Mouse (Mus musculus) neural tube, embryonic 11.5 days (tissue): Measurements from ENCODE around the gene Tmem147. TPM values are rescaled to one million over a fixed set of nuclear protein-coding genes. Genes with fewer than 3 reads are reported as not detected.

Experiments used
- ATAC-seq: fragments of 200-750 bp; cut with Nextera tagmentation; 2 replicates; pipeline ENCODE4 v1.8.0; 2017; ENCODE audit warnings: moderate number of reproducible peaks, mild to moderate bottlenecking, moderate TSS enrichment, moderate library complexity; ENCODE audit not compliant: insufficient read depth, low FRiP score, low TSS enrichment
- DNase-seq: peaks from one replicate; pipeline ENCODE4 v3.0.0-alpha.2; 2015; ENCODE audit warnings: low spot score
- H3K27ac ChIP-seq: fragments of 300-500 bp; sonication (generic); 2 replicates; pipeline ENCODE4 v1.5.1; 2014; ENCODE audit warnings: low read depth, mild to moderate bottlenecking, low read length
- H3K27me3 ChIP-seq: fragments of 300-500 bp; sonication (generic); 2 replicates; pipeline ENCODE4 v1.6.1; 2014; ENCODE audit warnings: mild to moderate bottlenecking, low read length, mixed read lengths; ENCODE audit not compliant: control insufficient read depth, insufficient read depth
- H3K36me3 ChIP-seq: fragments of 300-500 bp; sonication (generic); 2 replicates; pipeline ENCODE4 v1.6.1; 2014; ENCODE audit warnings: mild to moderate bottlenecking, low read length, moderate library complexity, mixed read lengths; ENCODE audit not compliant: control insufficient read depth, insufficient read depth
- H3K4me1 ChIP-seq: fragments of 300-500 bp; sonication (generic); 2 replicates; pipeline ENCODE4 v1.6.1; 2014; ENCODE audit warnings: low read length, mixed read lengths; ENCODE audit not compliant: control insufficient read depth, insufficient read depth
- H3K4me2 ChIP-seq: fragments of 300-500 bp; sonication (generic); 2 replicates; pipeline ENCODE4 v1.6.1; 2014; ENCODE audit warnings: low read depth, mild to moderate bottlenecking, moderate library complexity
- H3K4me3 ChIP-seq: fragments of 300-500 bp; sonication (generic); 2 replicates; pipeline ENCODE4 v1.5.1; 2014; ENCODE audit warnings: low read depth, low read length
- H3K9ac ChIP-seq: fragments of 300-500 bp; sonication (generic); 2 replicates; pipeline ENCODE4 v1.6.1; 2014; ENCODE audit warnings: mild to moderate bottlenecking, low read length
- H3K9me3 ChIP-seq: fragments of 300-500 bp; sonication (generic); 2 replicates; pipeline ENCODE4 v1.6.1; 2016; ENCODE audit warnings: low read length; ENCODE audit not compliant: control insufficient read depth
- WGBS: fragments of 180-500 bp; shearing (Covaris S2); extraction: QIAGEN DNeasy Blood & Tissue Kit; methylation state at CpG from one replicate; pipeline ENCODE4 v1.1.7; 2014; 5-methylcytosine and 5-hydroxymethylcytosine counted together
- polyA plus RNA-seq: library from polyadenylated mRNA; unstranded; fragments of >200 nt; fragmentation: Nextera tagmentation; extraction: Ambion mirVana; gene quantifications from 2 replicates; pipeline ENCODE4 v1.2.1, GENCODE M21; 2014

The Tmem147 gene
- polyA plus RNA-seq, 1 experiment from 2014 or later, result 172 TPM

GRCm38 (mm10) chr7:30681897-30682296 is 47.4 kb downstream of the Tmem147 start:
- Histone ChIP-seq H3K36me3 (no peaks in the 10 kb centered on the region), H3K27ac (no peak overlapping the region), H3K27me3 (no peaks in the 10 kb centered on the region), H3K9ac (no peak overlapping the region), H3K9me3 (0 out of 2 replicates have a peak, but pooled peaks cover 3% of the 10 kb centered on the region), H3K4me2 (no peak overlapping the region), H3K4me1 (no peaks in the 10 kb centered on the region), H3K4me3 (no peak overlapping the region)
- no peak for ATAC-seq
- no peak for DNase-seq
- WGBS, result 77% methylated on average over 5 of the region's 5 CpGs

- DNase-seq (no peak), ATAC-seq (no peak)
- H3K4me2 ChIP-seq, result no peak overlapping the region
- 69% methylated on average over 5 of the region's 5 CpGs for WGBS
- H3K27me3 ChIP-seq, result no peaks in the 10 kb centered on the region
- no peaks in the 10 kb centered on the region for H3K4me1 ChIP-seq
- H3K9ac ChIP-seq, result no peak overlapping the region
- H3K9me3 ChIP-seq, result 0 out of 2 replicates have a peak, but pooled peaks cover 3% of the 10 kb centered on the region
- no peak overlapping the region for H3K4me3 ChIP-seq
- no peak overlapping the region for H3K27ac ChIP-seq
- no peaks in the 10 kb centered on the region for H3K36me3 ChIP-seq
These were observed 50.9 kb downstream of the Tmem147 start for GRCm38 (mm10) chr7:30678263-30678975.

Other genes with a start within 250 kb of the Tmem147 start
- gene Prodh2, start 235.9 kb downstream of the Tmem147 start, polyA plus RNA-seq, result not detected in 2 replicates
- gene Arhgap33, start 194.5 kb downstream of the Tmem147 start, polyA plus RNA-seq, result 48.8 and 51.1 TPM in 2 replicates
- gene Hspb6, start 177.4 kb downstream of the Tmem147 start, polyA plus RNA-seq, result 3.7 and 4.4 TPM in 2 replicates
- 8.6 and 12.1 TPM in 2 replicates for gene Proser3, start 177.2 kb downstream of the Tmem147 start, polyA plus RNA-seq
- 46.2 and 47.0 TPM in 2 replicates for gene Lin37, start 169.7 kb downstream of the Tmem147 start, polyA plus RNA-seq
- 90.6 and 95.5 TPM in 2 replicates for gene U2af1l4, start 166.2 kb downstream of the Tmem147 start, polyA plus RNA-seq
- 7.3 and 7.6 TPM in 2 replicates for gene Gm49396, start 166.2 kb downstream of the Tmem147 start, polyA plus RNA-seq
- 97.8 and 106 TPM in 2 replicates for gene Psenen, start 165.9 kb downstream of the Tmem147 start, polyA plus RNA-seq
- 1.3 and 3.6 TPM in 2 replicates for gene Igflr1, start 164.1 kb downstream of the Tmem147 start, polyA plus RNA-seq
- 11.5 and 11.9 TPM in 2 replicates for gene Kmt2b, start 140.8 kb downstream of the Tmem147 start, polyA plus RNA-seq
- gene Zbtb32, start 130.6 kb downstream of the Tmem147 start, polyA plus RNA-seq, result 0.18 TPM in 1 of 2 replicates, not detected in the other
- gene Upk1a, start 116.7 kb downstream of the Tmem147 start, polyA plus RNA-seq, result 4.8 TPM in 2 replicates
- gene Cox6b1, start 103.4 kb downstream of the Tmem147 start, polyA plus RNA-seq, result 786 and 833 TPM in 2 replicates
- gene Etv2, start 93.7 kb downstream of the Tmem147 start, polyA plus RNA-seq, result not detected in 2 replicates
- 133 and 134 TPM in 2 replicates for gene Rbm42, start 79.2 kb downstream of the Tmem147 start, polyA plus RNA-seq
- gene Haus5, start 64.5 kb downstream of the Tmem147 start, polyA plus RNA-seq, result 49.4 and 57.7 TPM in 2 replicates
- gene Pmis2, start 57.9 kb downstream of the Tmem147 start, polyA plus RNA-seq, result not detected in 2 replicates
- 0.58 TPM in 1 of 2 replicates, not detected in the other for gene 2200002J24Rik, start 30.6 kb downstream of the Tmem147 start, polyA plus RNA-seq
- 0.81 and 0.84 TPM in 2 replicates for gene Atp4a, start 17.3 kb downstream of the Tmem147 start, polyA plus RNA-seq
- 0.27 and 0.88 TPM in 2 replicates for gene Gapdhs, start 14.1 kb upstream of the Tmem147 start, polyA plus RNA-seq
- gene Sbsn, start 21.9 kb upstream of the Tmem147 start, polyA plus RNA-seq, result 0.09 and 0.74 TPM in 2 replicates
- gene Dmkn, start 34.2 kb upstream of the Tmem147 start, polyA plus RNA-seq, result not detected in 2 replicates
- gene Krtdap, start 58.4 kb upstream of the Tmem147 start, polyA plus RNA-seq, result not detected in 2 replicates
- gene Ffar2, start 94.2 kb upstream of the Tmem147 start, polyA plus RNA-seq, result not detected in 2 replicates
- gene Ffar3, start 126.6 kb upstream of the Tmem147 start, polyA plus RNA-seq, result not detected in 2 replicates
- gene Ffar1, start 132.0 kb upstream of the Tmem147 start, polyA plus RNA-seq, result 0.05 TPM in 1 of 2 replicates, not detected in the other
- 0.05 TPM in 1 of 2 replicates, not detected in the other for gene Cd22, start 150.8 kb upstream of the Tmem147 start, polyA plus RNA-seq
- gene Mag, start 185.3 kb upstream of the Tmem147 start, polyA plus RNA-seq, result 0.16 and 0.41 TPM in 2 replicates
- not detected in 2 replicates for gene Hamp2, start 195.1 kb upstream of the Tmem147 start, polyA plus RNA-seq
- gene Hamp, start 214.5 kb upstream of the Tmem147 start, polyA plus RNA-seq, result not detected in 2 replicates
- gene Usf2, start 227.3 kb upstream of the Tmem147 start, polyA plus RNA-seq, result 27.9 and 28.1 TPM in 2 replicates
- gene Lsr, start 243.9 kb upstream of the Tmem147 start, polyA plus RNA-seq, result 14.1 and 16.6 TPM in 2 replicates
- gene Fam187b, start 244.2 kb upstream of the Tmem147 start, polyA plus RNA-seq, result 0.32 and 0.93 TPM in 2 replicates